Mouse (Mus musculus): ENCODE results near the gene Cubn.
A peak's percentile ranks its signal among the peaks of the same experiment; 100 is the strongest.

The Cubn gene

GRCm38 (mm10) chr2:13407698-13408097, 83.9 kb downstream of the Cubn start:
- DNase-seq (ENCODE audit: low spot score in 2 of 2) = no peak

GRCm38 (mm10) chr2:13407272-13407671, 84.3 kb downstream of the Cubn start:
- no peak for DNase-seq (ENCODE audit: low spot score in 2 of 2)

- DNase-seq (ENCODE audit: low spot score in 2 of 2) = no peak
Observed at GRCm38 (mm10) chr2:13404986-13405678, 86.5 kb downstream of the Cubn start.

DNA sequence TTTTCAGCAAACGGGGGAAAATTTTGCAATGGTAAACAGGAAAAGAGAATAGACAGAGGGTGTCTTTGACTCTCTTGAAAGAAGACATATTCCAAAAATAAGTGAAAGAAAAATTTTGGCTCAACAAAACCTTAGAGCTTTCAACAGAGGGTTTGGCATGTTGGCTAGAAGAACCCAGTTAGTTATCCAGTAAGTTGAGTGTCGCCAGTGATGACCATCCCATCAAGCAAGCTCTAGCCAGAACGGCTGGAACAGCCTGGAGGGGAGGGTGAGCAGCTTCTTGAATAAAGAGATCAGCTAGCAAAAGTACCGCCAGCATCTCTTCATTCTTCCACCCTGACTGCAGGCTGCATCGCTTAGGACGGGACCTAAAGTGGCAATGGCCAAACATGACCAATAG, 90.8 kb downstream of the Cubn start:
- DNase-seq (ENCODE audit: low spot score in 2 of 2) = no peak

DNA sequence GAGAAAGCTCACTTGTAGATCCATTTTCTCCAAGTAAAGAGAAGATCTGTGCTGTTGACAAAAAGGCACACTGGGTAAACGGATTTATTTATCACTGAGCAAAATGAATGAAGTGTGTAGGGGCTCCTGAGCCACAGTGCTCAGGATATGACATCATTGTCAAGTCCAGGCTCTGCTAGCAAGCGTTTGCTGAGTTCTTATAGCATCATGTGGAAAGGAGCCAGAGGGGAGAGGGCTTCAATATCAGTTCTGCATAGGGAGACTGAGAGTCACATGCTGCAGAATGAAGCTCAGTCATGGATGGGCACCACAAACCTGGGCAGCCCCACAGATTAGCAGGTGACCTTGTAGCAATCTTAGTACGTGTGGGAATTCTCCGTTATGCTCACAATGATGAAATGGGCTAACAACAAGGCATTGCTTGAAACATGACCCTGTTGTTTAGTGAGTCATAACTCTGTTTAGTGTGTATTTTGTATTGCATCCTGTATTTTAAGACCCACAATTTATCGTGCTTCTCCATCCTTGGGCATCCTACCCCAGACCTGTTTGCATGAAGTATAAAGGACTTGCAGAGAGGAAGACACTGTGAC, 92.0 kb downstream of the Cubn start:
- DNase-seq (ENCODE audit: low spot score in 2 of 2) = no peak

- peak in 1 of 2 experiments; percentile 31 for DNase-seq (ENCODE audit: low spot score in 2 of 2)
Observed at GRCm38 (mm10) chr2:13398955-13399354, 92.7 kb downstream of the Cubn start.

- no peak for DNase-seq (ENCODE audit: low spot score in 2 of 2)
Observed at GRCm38 (mm10) chr2:13398551-13398950, 93.1 kb downstream of the Cubn start.

DNA sequence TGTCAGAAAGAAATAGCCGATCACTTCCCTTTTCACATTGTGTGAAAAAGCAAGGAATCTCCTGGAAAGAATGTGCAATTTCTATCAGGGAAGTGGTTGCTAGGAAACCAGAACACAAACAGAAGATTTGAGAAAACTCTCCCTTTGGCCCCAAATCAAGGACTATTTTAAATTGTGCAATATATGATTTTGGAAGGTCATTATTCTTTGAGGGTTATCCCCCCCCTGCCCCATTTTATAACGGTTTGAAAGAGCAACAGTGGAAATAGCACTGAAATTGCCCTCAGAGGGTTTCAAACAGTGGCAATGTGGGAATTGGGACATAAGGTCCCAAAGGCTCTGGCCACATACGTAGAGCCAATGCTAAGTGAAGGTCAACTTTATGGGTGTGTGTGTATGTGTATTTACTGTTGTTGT, 95.5 kb downstream of the Cubn start:
- no peak for DNase-seq (ENCODE audit: low spot score in 2 of 2)

DNA sequence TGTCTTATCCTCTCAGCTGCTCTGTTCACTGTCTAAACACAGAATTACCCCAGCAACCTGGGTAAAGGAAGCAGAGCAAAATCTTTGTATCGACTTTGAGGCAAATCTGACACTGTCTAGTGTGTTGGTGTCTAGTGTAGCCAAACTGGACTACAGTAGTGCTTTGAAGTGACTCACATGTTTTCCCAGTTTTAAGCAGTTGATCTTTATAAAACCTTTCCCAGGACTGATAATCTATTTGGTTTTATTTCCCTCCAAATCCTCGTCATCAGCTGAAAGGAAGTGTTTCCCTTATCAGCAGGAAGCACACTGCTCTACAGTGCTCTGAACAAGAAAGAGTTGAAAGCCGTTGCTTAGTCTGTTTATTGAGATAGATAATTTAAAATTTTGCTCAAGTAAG, 100.6 kb downstream of the Cubn start:
- no peak for DNase-seq (ENCODE audit: low spot score in 2 of 2)

GRCm38 (mm10) chr2:13386631-13387030, 105.0 kb downstream of the Cubn start:
- no peak for DNase-seq (ENCODE audit: low spot score in 2 of 2)

DNA sequence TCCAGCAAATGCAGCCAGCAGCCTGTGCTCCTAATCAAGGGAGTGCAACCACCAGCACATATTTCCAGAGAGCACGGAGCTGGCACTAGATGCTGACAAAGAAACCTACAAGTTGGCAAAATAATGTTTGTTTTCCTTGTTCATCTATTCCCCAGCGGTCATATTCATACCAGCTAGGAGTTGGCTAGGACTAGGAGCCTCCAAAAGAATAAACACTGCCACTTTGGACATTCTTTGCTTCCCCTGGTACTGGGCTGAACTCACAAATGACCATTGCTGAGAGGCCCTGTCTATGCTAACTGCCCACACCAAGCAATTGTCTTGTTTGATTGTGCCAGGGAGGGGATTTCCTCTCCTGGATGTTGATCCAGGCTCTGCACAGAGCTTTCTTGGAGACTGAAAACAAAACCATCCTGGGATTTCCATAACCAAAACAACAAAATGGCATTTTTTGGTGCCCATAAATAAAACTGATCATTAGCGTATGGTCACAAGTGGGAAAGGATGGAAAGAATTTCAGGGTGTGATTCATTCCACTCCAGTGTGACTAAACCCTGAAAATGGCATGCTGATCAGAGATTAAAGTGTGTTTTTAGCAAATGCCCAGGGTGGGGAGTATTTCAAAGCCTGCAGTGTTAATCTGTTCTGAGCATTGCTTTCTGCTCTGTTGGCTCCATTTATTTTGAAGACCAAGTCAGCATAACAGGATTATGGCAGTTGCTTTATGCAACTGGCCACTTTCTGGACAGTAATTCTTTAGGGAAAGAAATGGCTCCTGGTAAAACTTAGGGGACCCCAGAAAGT, 105.9 kb downstream of the Cubn start:
- no peak for DNase-seq (ENCODE audit: low spot score in 2 of 2)

GRCm38 (mm10) chr2:13384775-13385541, 106.7 kb downstream of the Cubn start:
- DNase-seq (ENCODE audit: low spot score in 2 of 2) = peak in 1 of 2 experiments; percentile 32

DNA sequence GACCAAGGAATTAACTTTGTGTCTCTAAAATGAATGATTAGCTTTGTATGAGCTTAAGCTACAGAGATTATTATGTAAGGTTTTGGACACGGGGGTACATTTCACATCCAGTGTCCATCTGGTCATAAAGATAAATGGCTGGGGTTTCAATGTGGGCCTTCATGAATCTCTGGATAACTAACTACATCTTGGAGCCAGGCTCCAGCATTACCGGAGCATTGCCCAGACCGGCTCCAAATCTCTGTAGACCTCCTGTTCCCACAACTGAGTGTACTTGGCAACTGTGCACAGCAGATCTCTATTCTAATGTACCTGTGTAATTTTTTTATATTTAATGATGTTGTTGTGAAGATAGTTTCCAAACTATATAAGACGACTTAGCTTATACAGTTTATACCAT, 115.4 kb downstream of the Cubn start:
- no peak for DNase-seq (ENCODE audit: low spot score in 2 of 2)

DNA sequence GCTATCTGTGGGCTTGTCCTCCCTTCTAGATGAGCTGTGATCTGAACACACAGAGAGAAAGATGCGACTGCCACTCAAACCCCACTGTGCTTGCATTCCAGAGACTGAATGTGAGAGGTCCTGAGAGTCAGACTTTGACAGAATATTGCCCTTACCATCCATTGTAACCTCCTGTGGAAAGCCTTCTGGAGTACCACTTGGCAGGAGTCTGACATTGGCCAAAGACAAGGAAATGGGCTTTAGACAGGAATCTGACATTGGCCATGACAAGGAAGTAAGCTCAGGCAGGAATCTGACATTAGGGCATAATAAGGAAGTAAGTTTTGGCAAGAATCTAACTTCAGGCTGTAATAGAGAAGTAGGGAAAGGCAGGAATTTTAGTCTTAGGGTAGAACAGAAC, 118.3 kb downstream of the Cubn start:
- DNase-seq (ENCODE audit: low spot score in 2 of 2) = no peak

DNA sequence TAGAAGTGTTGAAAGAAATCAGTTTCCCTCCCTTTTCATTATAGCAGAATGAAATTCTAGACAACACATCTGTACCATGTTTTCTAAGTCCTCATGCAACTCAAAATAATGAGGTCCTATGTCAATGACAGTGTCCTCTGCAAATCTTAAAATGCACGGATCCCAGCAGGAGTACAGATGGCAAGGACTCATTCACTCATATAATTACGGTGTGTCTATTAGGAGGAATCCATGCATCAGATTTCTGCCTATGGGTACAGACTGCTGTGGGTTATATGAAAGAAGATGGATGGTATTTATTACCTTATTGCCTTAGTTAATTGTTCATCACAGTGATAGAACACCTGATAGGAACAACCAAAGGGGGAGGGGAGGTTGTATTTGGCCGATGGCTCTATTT, 118.8 kb downstream of the Cubn start:
- no peak for DNase-seq (ENCODE audit: low spot score in 2 of 2)

DNA sequence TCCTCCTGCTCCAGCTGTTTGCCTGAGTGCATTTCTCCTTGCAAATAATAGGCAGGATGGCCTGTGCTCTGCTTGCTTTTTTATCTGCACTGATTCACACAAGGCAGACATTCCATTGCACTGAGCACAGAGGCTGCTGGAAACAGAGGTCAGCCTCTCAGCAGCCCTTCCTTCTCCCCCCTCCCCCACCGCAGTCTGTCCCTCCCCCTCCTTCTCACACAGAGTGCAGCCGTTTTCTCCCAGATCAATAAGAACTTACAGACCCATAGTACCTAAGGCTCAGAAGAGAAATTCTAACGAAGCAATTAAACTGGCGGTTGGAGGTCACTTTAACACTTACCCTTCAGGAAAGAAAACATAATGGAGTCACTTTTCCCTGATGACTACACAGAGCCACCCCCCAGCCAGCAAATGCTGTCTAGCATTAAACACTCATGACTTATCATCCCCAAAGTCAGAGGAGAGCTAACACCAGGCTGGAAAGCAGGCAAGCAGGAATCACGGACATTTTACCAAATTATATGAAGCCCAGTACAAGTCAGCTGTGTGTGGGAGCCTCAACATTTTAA, 119.3 kb downstream of the Cubn start:
- peak in 1 of 2 experiments; percentile 41 for DNase-seq (ENCODE audit: low spot score in 2 of 2)

DNA sequence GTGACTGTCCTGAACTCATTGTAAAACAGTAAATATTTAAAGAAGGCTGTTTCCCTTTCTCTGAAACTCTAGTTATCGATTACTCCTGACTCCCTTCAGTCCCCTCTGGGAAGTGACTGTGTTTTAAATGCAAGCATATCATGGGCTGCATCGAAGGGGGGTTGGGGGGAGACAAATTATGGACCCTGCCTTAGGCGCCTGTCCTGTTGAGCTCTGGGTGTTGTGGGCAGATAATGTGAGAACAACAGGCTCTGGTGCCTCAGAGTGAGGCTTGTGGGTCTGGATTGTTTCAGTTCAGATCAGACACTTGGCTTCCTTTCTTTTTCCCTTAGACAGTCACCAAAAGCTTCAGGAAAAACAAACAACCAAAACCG, 119.8 kb downstream of the Cubn start:
- DNase-seq (ENCODE audit: low spot score in 2 of 2) = no peak

- DNase-seq (ENCODE audit: low spot score in 2 of 2) = no peak
Observed at GRCm38 (mm10) chr2:13371072-13371796, 120.4 kb downstream of the Cubn start.

DNA sequence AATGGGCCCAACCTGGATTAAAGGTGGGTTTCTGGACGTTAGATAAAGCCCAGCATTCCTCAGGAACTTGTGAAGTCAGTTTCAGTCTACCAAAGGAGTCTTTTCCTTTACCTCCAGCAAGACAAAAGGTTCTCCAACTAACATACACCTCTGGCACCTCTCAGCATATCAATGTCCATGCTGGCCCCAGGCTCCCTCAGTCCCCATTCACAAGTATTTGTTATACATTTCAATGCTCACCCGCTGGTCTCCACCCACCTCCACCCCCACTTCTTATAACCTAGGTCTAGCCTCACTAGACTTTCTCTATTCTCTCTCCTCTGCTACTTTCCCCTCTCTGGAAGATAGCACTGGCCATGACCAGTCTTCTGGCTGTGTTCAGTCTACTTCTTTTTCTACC, 121.1 kb downstream of the Cubn start:
- DNase-seq (ENCODE audit: low spot score in 2 of 2) = no peak

- no peak for DNase-seq (ENCODE audit: low spot score in 2 of 2)
Observed at GRCm38 (mm10) chr2:13368517-13368916, 123.1 kb downstream of the Cubn start.

DNA sequence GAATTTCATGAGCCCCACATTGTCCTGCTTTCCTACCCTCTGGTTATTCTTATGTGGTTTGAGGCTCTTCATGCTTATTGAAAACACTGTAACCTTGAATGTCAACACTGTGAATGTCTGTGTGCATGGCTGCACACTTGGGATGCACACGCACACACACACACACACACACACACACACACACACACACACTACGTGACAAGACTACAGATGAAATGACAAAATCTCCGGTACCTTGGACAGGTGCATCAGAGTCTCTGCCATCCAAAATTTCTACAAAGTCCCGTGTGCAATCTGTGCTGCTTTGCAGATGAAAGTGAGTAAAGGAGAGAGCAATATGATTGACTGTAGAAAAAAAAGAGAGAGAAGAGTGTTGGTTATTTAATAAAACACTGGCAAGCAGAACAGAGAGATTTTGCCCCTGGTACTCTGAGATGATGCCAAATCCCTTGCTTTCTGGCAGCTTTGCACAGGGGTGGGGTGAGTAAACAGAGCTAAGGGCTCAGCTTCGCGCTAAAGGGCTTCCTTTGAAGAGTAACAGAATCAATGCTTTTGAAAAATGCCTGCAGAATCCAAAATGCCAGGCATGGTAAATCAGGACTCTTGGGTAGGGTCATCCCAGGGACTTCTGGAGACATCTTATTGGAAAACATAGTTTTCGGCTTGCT, 133.6 kb downstream of the Cubn start:
- DNase-seq (ENCODE audit: low spot score in 2 of 2) = no peak

All from urinary bladder, postnatal 4 days (tissue).